Mouse (Mus musculus): ENCODE results near the gene Cers2. TPM values are rescaled to one million over a fixed set of nuclear protein-coding genes. Genes with fewer than 3 reads are reported as not detected.

Cers2 gene
- polyA plus RNA-seq, 1 experiment, result 124 TPM

- Histone ChIP-seq H3K4me1 (peaks cover 81% of the 10 kb centered on the region), H3K9me3 (no peaks in the 10 kb centered on the region), H3K27me3 (replicated peaks) (no peaks in the 10 kb centered on the region), H3K4me3 (replicated peaks) (peak overlapping the region; percentile 96), H3K36me3 (replicated peaks; ENCODE audit: low read length) (peaks cover 31% of the 10 kb centered on the region)
- TF ChIP-seq GATA1 (IDR thresholded peaks at IDR 0.05; ENCODE audit: borderline replicate concordance, low read length) (no peak), FLI1 (IDR thresholded peaks at IDR 0.05; ENCODE audit: low read length) (no peak)
Observed at GRCm38 (mm10) chr3:95315094-95315843, 678 bp downstream of the Cers2 start.

- Histone ChIP-seq H3K9me3 (no peaks in the 10 kb centered on the region), H3K36me3 (replicated peaks; ENCODE audit: low read length) (peaks cover 38% of the 10 kb centered on the region), H3K27me3 (replicated peaks) (no peaks in the 10 kb centered on the region), H3K4me3 (replicated peaks) (peak overlapping the region; percentile 96), H3K4me1 (peaks cover 81% of the 10 kb centered on the region)
- TF ChIP-seq GATA1 (IDR thresholded peaks at IDR 0.05; ENCODE audit: borderline replicate concordance, low read length), result no peak
- TF ChIP-seq FLI1 (IDR thresholded peaks at IDR 0.05; ENCODE audit: low read length), result no peak
Observed at GRCm38 (mm10) chr3:95315844-95316550, 1.4 kb downstream of the Cers2 start.

GRCm38 (mm10) chr3:95317414-95318080, 3.0 kb downstream of the Cers2 start:
- Histone ChIP-seq H3K4me1 (peaks cover 73% of the 10 kb centered on the region), H3K4me3 (replicated peaks) (peak overlapping the region; percentile 80), H3K27me3 (replicated peaks) (no peaks in the 10 kb centered on the region), H3K9me3 (no peaks in the 10 kb centered on the region), H3K36me3 (replicated peaks; ENCODE audit: low read length) (peaks cover 54% of the 10 kb centered on the region)
- no peak for TF ChIP-seq FLI1 (IDR thresholded peaks at IDR 0.05; ENCODE audit: low read length)
- no peak for TF ChIP-seq GATA1 (IDR thresholded peaks at IDR 0.05; ENCODE audit: borderline replicate concordance, low read length)

GRCm38 (mm10) chr3:95318548-95318947, 4.0 kb downstream of the Cers2 start:
- peaks cover 64% of the 10 kb centered on the region for H3K36me3 ChIP-seq (replicated peaks; ENCODE audit: low read length)
- H3K4me3 ChIP-seq (replicated peaks), result peak overlapping the region; percentile 48
- H3K27me3 ChIP-seq (replicated peaks), result no peaks in the 10 kb centered on the region
- H3K9me3 ChIP-seq, result no peaks in the 10 kb centered on the region
- TF ChIP-seq GATA1 (IDR thresholded peaks at IDR 0.05; ENCODE audit: borderline replicate concordance, low read length) (no peak), FLI1 (IDR thresholded peaks at IDR 0.05; ENCODE audit: low read length) (no peak)
- H3K4me1 ChIP-seq, result peaks cover 71% of the 10 kb centered on the region

- Histone ChIP-seq H3K27me3 (replicated peaks) (no peaks in the 10 kb centered on the region), H3K36me3 (replicated peaks; ENCODE audit: low read length) (peaks cover 70% of the 10 kb centered on the region), H3K9me3 (no peaks in the 10 kb centered on the region), H3K4me3 (replicated peaks) (peak overlapping the region; percentile 72), H3K4me1 (peaks cover 71% of the 10 kb centered on the region)
- TF ChIP-seq GATA1 (IDR thresholded peaks at IDR 0.05; ENCODE audit: borderline replicate concordance, low read length) (no peak), FLI1 (IDR thresholded peaks at IDR 0.05; ENCODE audit: low read length) (no peak)
Observed at GRCm38 (mm10) chr3:95319110-95319509, 4.5 kb downstream of the Cers2 start.

- Histone ChIP-seq H3K4me1 (peaks cover 72% of the 10 kb centered on the region), H3K36me3 (replicated peaks; ENCODE audit: low read length) (peaks cover 78% of the 10 kb centered on the region), H3K9me3 (no peaks in the 10 kb centered on the region), H3K4me3 (replicated peaks) (no peak overlapping the region), H3K27me3 (replicated peaks) (no peaks in the 10 kb centered on the region)
- TF ChIP-seq FLI1 (IDR thresholded peaks at IDR 0.05; ENCODE audit: low read length), result no peak
- no peak for TF ChIP-seq GATA1 (IDR thresholded peaks at IDR 0.05; ENCODE audit: borderline replicate concordance, low read length)
Observed at GRCm38 (mm10) chr3:95319701-95320625, 5.4 kb downstream of the Cers2 start.

GRCm38 (mm10) chr3:95323429-95323828, 8.8 kb downstream of the Cers2 start:
- TF ChIP-seq FLI1 (IDR thresholded peaks at IDR 0.05; ENCODE audit: low read length) (no peak), GATA1 (IDR thresholded peaks at IDR 0.05; ENCODE audit: borderline replicate concordance, low read length) (no peak; the same call in 2 of the 3 replicates)
- Histone ChIP-seq H3K4me1 (peaks cover 56% of the 10 kb centered on the region), H3K9me3 (no peaks in the 10 kb centered on the region), H3K36me3 (replicated peaks; ENCODE audit: low read length) (peaks cover 99% of the 10 kb centered on the region), H3K27me3 (replicated peaks) (no peaks in the 10 kb centered on the region), H3K4me3 (replicated peaks) (no peak overlapping the region)

- Histone ChIP-seq H3K36me3 (replicated peaks; ENCODE audit: low read length) (peaks cover 100% of the 10 kb centered on the region), H3K4me3 (replicated peaks) (no peak overlapping the region), H3K27me3 (replicated peaks) (no peaks in the 10 kb centered on the region), H3K4me1 (peaks cover 44% of the 10 kb centered on the region), H3K9me3 (no peaks in the 10 kb centered on the region)
- no peak for TF ChIP-seq GATA1 (IDR thresholded peaks at IDR 0.05; ENCODE audit: borderline replicate concordance, low read length)
- no peak for TF ChIP-seq FLI1 (IDR thresholded peaks at IDR 0.05; ENCODE audit: low read length)
Observed at GRCm38 (mm10) chr3:95324454-95325144, 10.0 kb downstream of the Cers2 start.
